Mouse (Mus musculus): ENCODE data around the gene C1galt1.

Gene C1galt1

DNA sequence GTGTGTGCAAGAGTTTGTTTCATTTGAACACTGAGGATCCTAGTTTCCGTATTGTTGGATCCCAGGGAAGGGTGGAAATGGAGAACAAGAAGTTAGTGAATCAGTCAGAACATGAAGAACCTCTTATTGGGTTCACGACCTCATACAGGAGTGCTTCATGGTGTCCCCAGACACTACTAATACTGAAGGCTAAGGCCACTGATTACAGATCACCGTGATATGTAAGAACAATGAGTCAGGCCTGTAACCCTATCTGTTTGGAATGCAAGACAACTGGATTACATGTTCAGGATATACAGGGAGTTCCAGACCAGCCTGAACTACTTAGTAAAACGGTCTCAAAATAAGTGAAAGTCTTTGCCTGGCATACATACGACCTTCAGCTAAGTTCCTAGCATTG is 13.9 kb downstream of the C1galt1 start:
- DNase-seq (ENCODE audit: extremely low read depth, low read depth): no peak

DNA sequence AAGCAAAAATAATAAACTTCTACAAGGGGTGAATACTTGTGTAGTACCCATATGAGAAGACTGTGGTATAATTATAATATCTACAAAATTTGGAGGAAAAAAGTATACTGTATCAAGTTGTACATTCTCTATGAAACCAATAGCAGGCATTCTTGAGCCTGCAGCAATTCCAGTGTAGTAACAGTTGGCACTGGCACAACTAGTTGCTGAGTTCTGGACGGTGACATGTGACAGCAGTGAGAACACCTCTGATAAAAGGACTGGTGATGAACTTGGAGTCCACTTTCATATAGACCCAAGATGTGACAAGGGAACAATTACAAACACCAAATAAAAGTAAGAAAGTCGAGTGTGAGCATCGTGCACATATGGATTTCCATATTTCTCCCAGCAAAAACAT is 14.5 kb downstream of the C1galt1 start:
- DNase-seq (ENCODE audit: extremely low read depth, low read depth): no peak

DNA sequence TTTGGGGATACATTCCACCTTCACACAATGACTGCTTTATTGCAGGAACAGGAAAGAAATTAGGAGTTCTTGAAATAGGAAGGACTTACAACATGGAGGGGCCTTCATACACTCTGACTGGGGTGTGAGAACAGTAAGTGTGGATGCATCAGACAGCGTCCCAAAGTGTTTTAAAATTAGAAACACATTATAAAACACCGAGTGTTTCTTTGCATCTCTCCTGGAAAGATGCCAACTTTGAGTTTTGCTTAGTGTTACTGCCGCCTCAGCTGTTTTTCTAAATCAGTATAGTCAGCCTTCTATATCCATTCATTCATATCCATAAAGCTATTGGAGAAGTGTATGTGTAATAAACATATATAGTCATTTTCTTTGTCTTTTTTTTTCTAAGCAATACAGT is 16.4 kb downstream of the C1galt1 start:
- no peak for DNase-seq (ENCODE audit: extremely low read depth, low read depth)

DNA sequence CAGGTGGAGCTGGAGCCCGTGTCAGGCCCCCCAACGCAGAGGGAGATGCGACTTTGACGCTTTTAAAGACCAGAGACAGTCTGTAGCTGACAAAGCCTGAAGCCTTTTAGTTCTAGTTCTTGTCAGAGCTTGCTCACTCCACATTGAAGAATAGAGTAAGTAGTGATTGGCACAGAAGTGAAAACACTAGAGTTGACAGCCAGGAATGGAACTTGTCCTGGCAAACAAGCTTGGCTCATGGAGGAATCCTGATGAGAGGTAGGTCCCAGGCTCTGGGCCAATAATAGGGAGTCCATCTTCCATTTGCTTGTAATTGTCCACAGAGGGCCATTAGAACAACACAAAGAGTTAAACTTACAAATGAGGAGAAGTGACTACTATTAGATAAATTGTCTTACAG is 18.7 kb downstream of the C1galt1 start:
- no peak for DNase-seq (ENCODE audit: extremely low read depth, low read depth)

DNA sequence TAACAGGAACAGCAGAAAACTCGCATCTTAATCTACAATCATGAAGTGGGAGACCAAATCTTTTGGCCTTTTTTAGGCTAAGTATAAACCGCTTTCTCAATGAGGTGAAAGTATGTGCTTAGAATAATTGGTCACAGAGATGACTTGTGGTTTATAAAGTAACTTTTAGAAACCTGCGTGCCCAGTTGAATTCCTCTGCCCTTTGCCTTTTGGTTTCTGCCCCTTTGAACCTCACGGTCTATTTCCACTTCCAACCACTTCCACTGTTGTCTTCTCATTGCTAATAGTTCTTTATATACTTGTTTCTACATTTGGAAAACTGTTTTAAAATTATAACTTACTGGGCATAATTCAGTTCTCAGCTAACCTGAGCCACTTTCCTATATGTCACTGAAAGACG is 32.2 kb downstream of the C1galt1 start:
- DNase-seq (ENCODE audit: extremely low read depth, low read depth): no peak

DNA sequence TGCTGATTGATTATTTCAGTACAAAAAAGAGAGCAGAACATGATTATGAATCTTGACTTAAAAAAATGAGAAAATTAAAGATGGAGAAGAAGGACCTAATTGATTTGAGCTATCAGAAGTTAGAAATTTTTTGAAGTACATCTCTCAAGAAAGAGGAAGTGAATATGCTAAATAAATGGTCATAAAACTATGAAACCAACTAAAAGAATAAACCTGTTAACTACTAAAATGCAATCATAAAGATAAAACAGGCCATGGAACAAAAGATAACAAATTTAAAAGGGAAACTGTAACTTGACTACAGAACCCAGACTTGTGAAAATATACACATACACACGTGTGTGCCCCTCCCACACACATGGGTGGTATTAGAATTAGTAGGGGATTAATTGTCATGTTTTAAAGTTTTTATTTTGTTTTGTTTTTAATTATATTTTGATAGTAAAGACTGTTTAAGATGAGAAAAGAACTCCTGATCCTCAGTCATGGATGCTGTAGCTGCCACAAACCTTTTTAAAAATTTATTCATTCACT is 37.0 kb downstream of the C1galt1 start:
- no peak for DNase-seq (ENCODE audit: extremely low read depth, low read depth)

DNA sequence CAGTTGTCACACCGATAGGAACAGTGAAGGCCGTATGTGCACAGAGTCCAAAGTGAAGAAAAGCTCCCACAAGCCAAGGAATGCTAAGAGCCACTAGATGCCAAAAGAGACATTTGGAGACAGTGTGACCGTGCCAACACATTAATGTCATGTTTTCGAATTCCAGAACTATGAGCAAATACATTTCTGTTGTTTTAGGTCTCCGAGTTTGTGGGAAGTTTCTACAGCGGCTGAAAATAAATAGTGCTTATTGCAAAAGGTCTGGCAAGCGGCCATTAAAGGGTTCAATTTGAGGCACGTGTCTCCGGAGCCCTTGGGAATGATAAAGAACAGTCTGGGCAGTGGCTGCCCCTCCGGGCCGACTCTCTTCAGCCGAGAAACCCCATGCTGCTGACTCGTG is 37.9 kb downstream of the C1galt1 start:
- no peak for DNase-seq (ENCODE audit: extremely low read depth, low read depth)

DNA sequence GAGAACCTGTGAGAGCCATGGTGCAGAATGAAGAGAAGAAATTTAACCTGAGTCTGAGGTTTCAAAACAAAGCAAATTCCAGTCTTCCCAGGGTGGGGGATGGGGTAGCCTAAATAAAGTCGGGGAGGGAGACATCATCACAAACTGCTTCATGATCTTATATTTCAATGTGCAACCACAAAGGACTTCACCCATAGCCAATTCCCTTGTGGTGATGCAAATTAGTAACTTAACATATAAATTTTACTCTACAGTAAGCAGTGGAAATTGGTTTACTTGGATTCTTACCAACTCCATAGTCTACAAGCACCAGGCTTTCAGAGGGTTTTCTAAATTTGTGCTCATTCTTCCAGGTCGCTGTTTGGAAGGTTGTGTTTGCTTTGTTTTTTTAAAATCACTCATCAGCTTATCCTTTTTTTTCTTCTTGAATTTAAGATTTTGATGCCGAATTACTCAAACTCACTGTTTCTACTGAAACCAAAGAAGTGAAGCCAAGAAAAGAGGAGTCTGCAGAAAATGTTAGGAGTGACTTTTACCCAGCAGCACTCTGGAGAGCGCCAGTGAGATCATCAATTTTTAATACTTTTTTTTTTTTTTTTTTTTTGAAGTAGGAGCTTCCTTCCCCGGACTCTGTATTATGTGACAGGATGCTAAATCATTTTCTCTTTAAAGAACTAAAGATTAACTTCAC is 41.5 kb downstream of the C1galt1 start:
- no peak for DNase-seq (ENCODE audit: extremely low read depth, low read depth)

DNA sequence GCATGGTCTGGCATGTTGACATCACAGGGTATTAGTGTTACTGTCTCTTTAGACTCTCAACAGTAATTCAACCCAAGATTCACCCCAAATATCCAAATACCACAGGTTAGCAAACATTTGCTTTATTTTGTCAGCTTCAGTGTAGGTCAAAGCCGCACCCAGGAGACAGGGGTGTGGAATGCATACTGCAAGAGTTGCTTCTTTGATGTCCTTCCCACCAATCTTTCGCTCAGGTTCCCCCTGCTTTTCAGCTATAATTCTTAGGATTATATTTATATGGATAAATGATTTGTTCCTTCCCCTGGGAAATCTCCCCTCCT is 42.0 kb downstream of the C1galt1 start:
- DNase-seq (ENCODE audit: extremely low read depth, low read depth): no peak

DNA sequence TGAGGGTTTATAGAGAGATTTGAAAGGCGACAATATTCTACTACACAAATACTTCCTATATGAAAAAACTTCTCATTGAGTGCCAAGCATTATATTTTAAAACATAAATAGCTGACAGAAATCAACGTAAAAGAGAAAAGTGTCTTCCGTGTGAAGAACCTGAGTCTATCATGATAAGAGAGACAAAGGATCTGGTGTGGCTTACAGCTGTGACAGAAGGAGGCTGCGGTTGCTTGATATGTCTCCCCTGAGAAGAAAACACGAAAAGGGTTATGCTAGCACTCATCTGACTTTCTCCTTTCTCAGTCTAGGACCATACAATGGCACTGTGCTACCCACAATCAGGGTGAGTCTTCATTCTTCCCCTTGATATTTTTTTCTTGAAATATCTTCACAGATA is 51.7 kb downstream of the C1galt1 start:
- DNase-seq (ENCODE audit: extremely low read depth, low read depth): no peak

DNA sequence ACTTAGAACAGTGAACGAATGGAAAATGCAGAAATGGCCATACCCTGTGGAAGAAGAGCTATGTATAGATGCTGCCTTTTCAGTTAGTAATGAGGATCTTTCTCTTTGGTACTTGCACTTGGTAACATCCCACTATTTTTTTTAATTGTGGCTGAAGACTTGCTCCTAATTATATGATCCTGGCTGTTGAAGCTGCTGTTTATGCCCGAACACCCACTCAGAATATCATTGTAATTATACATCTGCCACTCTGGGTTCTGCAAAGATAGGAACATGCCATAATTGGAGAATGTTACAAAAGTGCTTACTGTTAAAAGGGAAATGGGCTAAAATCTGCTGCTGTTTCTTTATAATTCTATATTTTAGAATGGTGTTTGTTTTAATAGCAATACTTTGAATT is 67.4 kb downstream of the C1galt1 start:
- DNase-seq (ENCODE audit: extremely low read depth, low read depth): no peak
